Mouse (Mus musculus) left cerebral cortex, adult 2 months (tissue): ENCODE results near the gene 1810009A15Rik. TPM values are rescaled to one million over a fixed set of nuclear protein-coding genes. Genes with fewer than 3 reads are reported as not detected.

ENCODE experiments used
- DNase-seq, 2 experiments: peaks; one replicate each; pipeline ENCODE4 v3.0.0; 2021 to 2022; ENCODE audit warnings: low spot score in 2 of 2, mixed read lengths in 1 of 2; ENCODE audit errors: extremely low spot score in 1 of 2
- H3K27ac ChIP-seq: fragments of 200-600 bp; 2 replicates; pipeline ENCODE4 v1.8.1; 2022
- H3K4me3 ChIP-seq: fragments of 200-600 bp; 2 replicates; pipeline ENCODE4 v1.8.1; 2022
- CTCF ChIP-seq: fragments of 200-600 bp; IDR thresholded peaks from 2 replicates; pipeline ENCODE4 v1.8.1; 2022; ENCODE audit warnings: antibody characterized with exemption, mild to moderate bottlenecking, moderate library complexity
- intact Hi-C: fragments of 180-260 bp; cut with DNase I; formaldehyde crosslinking; loops from one replicate; pipeline ENCODE4 v1.15.1; 2025
- total RNA-seq, 2 experiments: library from RNA; stranded (reverse); gene quantifications; 2 replicates each; pipeline ENCODE4 v1.2.3; 2021

1810009A15Rik gene
- total RNA-seq, 2 experiments from 2014 or later = 22.5 to 23.2 TPM

DNA sequence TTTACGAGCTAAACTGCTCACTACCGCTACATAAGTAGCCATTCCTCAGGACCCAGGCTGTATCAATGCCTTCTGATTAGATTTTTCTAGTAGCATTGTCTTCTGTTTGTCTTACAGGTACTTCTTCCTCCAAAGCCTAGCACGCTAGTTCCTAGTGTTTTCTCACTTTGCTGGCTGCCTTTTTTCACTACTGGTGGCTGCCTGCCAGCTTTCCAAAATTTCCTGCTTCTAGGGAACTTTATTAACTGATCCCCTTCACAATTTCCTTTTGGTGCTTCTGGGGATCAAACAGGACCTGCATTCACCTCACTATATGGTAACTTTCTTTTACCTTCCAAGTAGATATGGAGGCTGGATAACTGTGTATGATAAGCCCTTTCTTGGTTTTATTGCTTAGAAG lies 10.4 kb downstream of the 1810009A15Rik start:
- H3K4me3 ChIP-seq = peak overlapping the region; percentile 72
- DNase-seq = no peak
- no peak overlapping the region for H3K27ac ChIP-seq
- intact Hi-C loops = no loop called here
- no peak for TF ChIP-seq CTCF

DNA sequence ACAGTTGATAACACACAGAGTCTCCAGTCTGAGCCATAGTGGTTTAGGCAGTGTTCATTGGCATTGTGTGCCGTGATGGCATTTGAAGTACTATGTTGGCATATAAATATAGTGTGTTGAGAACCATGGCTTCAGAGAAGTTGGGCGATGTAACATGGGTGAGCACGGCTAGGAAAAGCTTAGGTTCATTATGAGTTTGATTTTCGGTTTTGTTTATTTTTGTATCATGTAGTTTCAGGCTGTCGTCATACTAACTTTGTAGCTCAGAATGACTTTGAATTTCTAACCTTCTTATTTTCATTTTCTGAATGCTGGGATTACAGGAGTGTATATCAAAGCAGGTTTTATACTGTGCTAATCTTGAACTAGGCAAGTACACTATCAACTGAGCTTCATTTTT lies 14.8 kb downstream of the 1810009A15Rik start:
- Histone ChIP-seq H3K27ac (no peak overlapping the region), H3K4me3 (no peak overlapping the region)
- no peak for TF ChIP-seq CTCF
- DNase-seq = no peak
- intact Hi-C loops = no loop called here

DNA sequence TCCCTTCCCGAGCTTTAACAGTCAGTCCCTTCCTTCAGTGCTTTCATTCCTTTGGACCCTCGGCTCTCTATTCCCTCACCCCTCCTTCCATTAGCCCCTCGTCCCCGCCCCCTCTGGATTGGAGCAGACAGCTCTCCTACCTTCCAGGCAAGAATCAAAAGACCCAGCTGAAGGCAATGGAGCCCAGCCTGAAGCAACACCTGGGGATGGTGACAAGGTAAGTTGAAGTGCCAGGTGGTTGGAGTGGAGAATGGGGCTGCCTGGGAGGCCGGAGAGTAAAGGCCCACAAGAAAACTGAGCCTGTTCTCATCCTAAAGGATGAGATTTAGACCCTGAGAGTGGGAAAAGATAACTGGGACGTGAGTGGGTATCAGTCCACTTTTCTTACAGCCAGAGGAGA lies 19.9 kb downstream of the 1810009A15Rik start:
- Histone ChIP-seq H3K4me3 (no peak overlapping the region), H3K27ac (peak overlapping the region; percentile 44)
- TF ChIP-seq CTCF = no peak
- no peak for DNase-seq
- intact Hi-C loops = no loop called here

DNA sequence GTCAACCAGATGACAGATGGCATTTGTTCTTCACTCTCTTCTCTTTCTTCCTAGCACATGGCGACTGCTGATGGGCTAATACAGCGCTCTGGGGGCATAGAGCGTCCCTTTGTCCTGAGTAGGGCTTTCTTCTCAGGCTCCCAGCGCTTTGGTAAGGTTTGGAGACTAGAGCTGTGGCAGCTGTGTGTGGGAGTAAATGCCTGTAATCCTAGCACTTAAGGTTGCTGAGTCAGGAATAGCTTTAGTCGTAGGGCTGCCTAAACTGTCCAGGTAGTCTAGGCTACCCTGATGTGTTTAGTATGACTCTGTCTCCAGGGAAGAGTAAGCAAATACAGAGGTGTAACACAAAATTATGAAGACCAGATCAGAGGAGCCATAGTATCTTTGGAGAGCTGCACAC lies 23.2 kb downstream of the 1810009A15Rik start:
- DNase-seq = no peak
- Histone ChIP-seq H3K4me3 (no peak overlapping the region), H3K27ac (peak overlapping the region; percentile 51)
- no peak for TF ChIP-seq CTCF
- intact Hi-C loops = no loop called here

DNA sequence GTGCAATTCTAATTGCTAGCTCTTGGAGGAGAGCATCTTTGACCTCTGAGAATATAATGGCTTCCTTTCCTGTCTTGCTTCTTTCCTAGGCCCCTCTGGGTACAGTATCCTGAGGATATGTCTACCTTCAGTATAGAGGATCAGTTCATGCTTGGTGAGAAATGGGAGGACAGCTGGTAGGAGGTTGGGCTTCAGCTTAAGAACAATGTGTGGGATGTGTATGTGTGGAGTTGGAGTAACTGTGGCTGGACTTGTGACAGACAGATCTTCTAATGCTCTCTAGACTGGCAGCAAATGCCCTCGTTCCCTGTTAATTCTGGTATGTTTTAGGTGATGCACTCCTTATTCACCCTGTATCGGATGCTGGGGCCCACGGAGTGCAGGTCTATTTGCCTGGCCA lies 25.6 kb downstream of the 1810009A15Rik start:
- TF ChIP-seq CTCF = no peak
- intact Hi-C loops = no loop called here
- Histone ChIP-seq H3K4me3 (no peak overlapping the region), H3K27ac (peak overlapping the region; percentile 6; the same call in 1 of the 2 replicates)
- DNase-seq = no peak

DNA sequence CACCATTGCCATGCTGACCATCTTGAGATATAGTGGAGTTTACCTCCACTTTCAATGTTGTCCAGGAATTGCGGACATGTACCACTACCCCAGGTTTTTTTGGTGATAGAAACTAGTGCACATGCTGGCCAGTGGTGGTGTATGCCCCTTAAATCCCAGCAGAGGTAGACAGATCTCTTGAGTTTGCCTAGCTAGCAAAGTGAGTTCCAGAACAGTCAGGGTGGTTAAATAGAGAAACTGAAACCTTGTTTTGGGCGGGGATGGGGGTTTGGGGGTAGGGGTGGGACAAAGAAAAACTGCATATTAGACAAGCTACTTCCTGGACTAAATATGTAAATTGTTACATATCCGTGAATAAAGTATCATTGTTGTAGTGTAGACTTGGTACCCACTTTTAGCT lies 30.3 kb downstream of the 1810009A15Rik start:
- intact Hi-C loops = no loop called here
- DNase-seq = no peak
- H3K4me3 ChIP-seq = no peak overlapping the region
- H3K27ac ChIP-seq = no peak overlapping the region
- TF ChIP-seq CTCF = no peak

DNA sequence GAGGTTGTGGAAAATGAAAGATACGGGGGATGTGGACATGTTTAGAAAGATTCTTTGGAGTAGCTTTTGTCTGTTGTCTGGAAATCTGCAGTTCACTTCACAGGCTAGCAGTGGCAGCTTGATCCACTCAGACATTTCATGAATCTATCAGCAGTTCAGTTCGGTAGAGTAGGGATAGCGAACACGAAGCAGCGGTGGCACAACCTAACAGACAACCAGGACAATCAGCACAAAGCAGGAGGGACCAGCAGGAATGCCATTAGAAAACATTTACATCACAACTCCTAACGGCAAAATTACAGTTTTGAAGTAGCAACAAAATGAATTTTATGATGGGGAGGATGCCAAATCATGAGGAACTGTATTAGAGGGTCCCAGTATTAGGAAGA lies 31.0 kb downstream of the 1810009A15Rik start:
- TF ChIP-seq CTCF = no peak
- Histone ChIP-seq H3K4me3 (peak overlapping the region; percentile 59), H3K27ac (peak overlapping the region; percentile 90)
- intact Hi-C loops = no loop called here
- DNase-seq = no peak

DNA sequence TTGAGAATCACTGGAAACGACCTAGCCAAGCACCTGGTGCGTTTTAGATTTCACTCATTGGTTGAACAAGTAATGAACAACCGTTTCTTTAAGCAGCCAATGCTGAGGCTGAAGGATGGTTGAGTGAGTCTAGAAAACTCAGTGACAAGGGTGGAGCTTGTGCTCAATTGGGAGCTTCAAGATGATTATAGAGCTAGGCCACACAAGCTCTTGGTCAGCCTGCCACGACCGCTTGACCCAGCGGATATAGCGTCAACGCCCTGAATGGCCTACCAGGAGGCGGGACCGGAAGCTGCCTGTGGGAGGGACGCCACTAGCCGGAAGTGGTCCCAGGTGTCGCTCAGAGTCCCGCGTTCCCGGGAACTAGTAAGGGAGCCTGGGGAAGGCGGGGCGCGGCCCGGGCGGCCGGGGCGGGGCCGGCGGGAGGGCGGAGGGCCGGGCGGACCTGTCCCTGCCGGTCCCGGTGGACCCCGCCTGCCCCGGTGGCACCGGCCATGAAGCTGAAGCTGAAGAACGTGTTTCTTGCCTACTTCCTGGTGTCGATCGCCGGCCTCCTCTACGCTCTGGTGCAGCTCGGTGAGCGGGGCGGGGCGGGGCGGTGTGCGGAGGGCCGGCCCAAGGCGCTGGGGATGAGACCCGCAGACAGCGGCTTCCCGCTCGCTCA lies 31.6 kb downstream of the 1810009A15Rik start, which contains the start of gene B3gat3:
TSS of gene B3gat3 (plus strand) at position 302 of the 664 bp plus-strand sequence.
- no peak for TF ChIP-seq CTCF
- Histone ChIP-seq H3K4me3 (peak within 1 kb of the TSS; percentile 59), H3K27ac (peak within 1 kb of the TSS; percentile 90)
- intact Hi-C loops = no loop called here
- DNase-seq = peak; percentile 92 to 94

DNA sequence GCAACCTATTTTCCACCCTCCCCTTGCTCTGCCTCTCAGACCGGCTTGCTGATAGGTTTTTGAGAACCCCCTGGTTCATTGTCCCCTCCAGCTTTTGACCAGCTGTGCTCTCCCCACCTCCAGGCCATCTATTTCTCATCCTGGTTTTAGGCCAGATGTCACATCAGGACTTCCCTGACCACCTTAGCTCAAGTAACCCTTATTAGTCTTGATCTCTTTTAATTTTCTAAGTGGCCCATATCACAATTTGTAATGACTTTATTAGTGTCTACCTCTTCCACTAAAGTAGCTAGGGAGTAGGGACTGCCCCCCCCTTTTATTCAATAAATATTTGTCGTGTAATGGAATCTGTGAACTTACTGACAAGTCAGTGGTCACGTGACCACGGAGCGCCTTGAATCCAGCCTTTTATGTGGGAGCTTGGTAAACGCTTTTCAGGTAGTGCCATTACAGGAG lies 32.2 kb downstream of the 1810009A15Rik start:
- no peak for DNase-seq
- no peak for TF ChIP-seq CTCF
- intact Hi-C loops = no loop called here
- Histone ChIP-seq H3K4me3 (peak overlapping the region; percentile 59), H3K27ac (peak overlapping the region; percentile 90)

DNA sequence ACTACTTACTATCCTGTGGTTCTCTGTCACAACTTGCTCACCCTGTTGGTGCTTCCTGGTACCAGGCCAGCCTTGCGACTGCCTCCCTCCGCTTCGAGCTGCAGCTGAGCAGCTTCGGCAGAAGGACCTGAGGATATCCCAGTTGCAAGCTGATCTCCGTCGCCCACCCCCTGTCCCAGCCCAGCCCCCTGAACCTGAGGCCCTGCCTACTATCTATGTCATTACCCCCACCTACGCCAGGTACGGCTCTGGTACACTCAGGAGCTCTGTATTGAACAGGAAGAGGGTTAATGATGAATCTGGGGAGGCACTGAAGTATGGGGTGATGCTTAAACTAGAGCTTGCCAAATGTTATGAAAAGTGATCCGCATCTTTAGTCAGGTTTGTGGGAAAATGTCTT lies 33.1 kb downstream of the 1810009A15Rik start:
- no peak overlapping the region for H3K4me3 ChIP-seq
- no peak for TF ChIP-seq CTCF
- H3K27ac ChIP-seq = no peak overlapping the region
- DNase-seq = no peak
- intact Hi-C loops = no loop called here

DNA sequence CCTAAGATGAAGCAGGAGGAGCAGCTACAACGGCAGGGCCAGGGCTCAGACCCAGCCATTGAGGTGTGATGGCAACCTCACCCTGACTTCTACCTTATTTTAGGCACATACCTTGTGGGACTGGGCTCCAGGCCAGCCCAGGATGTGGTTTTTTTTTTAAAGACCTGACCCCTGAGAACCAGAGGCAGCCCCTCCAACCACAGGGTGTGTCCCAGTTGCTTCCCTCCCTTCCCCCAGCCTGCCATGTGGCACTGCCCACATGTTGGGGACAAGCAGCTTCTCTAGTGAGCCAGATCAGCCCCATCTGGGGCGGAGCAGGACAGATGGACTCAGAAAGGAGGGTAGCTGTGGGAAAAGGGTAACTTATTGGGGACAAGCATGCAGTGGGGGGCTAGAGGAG lies 38.1 kb downstream of the 1810009A15Rik start:
- Histone ChIP-seq H3K27ac (peak overlapping the region; percentile 7; the same call in 1 of the 2 replicates), H3K4me3 (no peak overlapping the region)
- intact Hi-C loops = no loop called here
- no peak for TF ChIP-seq CTCF
- DNase-seq = no peak

DNA sequence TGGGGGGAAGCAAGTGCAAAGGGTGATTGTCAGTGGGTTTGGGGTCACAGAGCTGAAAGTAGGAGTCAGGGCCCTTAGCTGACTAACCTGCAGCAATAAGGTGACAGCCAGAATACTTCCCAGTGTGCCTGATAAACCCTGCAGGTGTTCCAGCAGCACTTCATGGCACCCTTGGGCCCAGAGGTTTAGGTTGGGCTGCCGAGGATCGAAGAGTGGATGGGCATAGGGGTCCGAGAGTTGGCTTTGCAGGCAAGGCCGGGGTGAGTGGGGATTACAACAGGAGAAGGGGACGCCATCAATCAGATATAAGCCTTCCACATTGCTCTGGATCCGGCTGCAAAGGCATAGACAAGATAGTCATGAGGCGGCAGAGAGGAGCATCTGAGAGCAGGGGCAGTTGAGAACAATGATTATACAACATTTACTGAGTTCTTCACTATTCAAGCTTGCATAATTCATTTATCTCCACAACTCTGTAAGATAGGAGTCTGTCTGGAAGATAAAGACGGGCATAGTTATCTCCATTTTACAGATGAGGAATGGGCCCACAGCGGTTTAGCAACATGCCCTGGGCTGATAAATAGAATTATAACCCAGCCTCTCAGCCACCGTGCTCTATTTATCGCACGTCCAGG lies 39.4 kb downstream of the 1810009A15Rik start:
- no peak for TF ChIP-seq CTCF
- H3K4me3 ChIP-seq = no peak overlapping the region
- peak overlapping the region; percentile 73 for H3K27ac ChIP-seq
- no peak for DNase-seq
- intact Hi-C loops = no loop called here
